Mouse (Mus musculus) forebrain, embryonic 13.5 days (tissue): ENCODE measurements around the gene Gpr160. TPM values are rescaled to one million over a fixed set of nuclear protein-coding genes. Genes with fewer than 3 reads are reported as not detected.

ENCODE experiments used
- ATAC-seq: fragments of 200-750 bp; cut with Nextera tagmentation; 2 replicates; pipeline ENCODE4 v1.8.0; 2017
- H3K27ac ChIP-seq: fragments of 300-500 bp; sonication (generic); 2 replicates; pipeline ENCODE4 v1.5.1; 2015; ENCODE audit warnings: inconsistent platforms, mild to moderate bottlenecking, moderate library complexity
- H3K27me3 ChIP-seq: fragments of 300-500 bp; sonication (generic); 2 replicates; pipeline ENCODE4 v1.6.1; 2015; ENCODE audit warnings: mild to moderate bottlenecking, inconsistent platforms
- H3K36me3 ChIP-seq: fragments of 300-500 bp; sonication (generic); 2 replicates; pipeline ENCODE4 v1.6.1; 2015; ENCODE audit warnings: mild to moderate bottlenecking, inconsistent platforms; ENCODE audit not compliant: poor library complexity, severe bottlenecking
- H3K4me1 ChIP-seq: fragments of 300-500 bp; sonication (generic); 2 replicates; pipeline ENCODE4 v1.6.1; 2015; ENCODE audit warnings: inconsistent platforms
- H3K4me2 ChIP-seq: fragments of 300-500 bp; sonication (generic); 2 replicates; pipeline ENCODE4 v1.6.1; 2015; ENCODE audit warnings: inconsistent platforms, mild to moderate bottlenecking, moderate library complexity
- H3K4me3 ChIP-seq: fragments of 300-500 bp; sonication (generic); 2 replicates; pipeline ENCODE4 v1.5.1; 2015; ENCODE audit warnings: mild to moderate bottlenecking, inconsistent platforms
- H3K9ac ChIP-seq: fragments of 300-500 bp; sonication (generic); 2 replicates; pipeline ENCODE4 v1.6.1; 2015; ENCODE audit warnings: mild to moderate bottlenecking, inconsistent platforms
- H3K9me3 ChIP-seq: fragments of 300-500 bp; sonication (generic); replicated peaks from 2 replicates; pipeline ENCODE4 v1.6.1; 2016; ENCODE audit warnings: inconsistent platforms
- WGBS: fragments of 180-500 bp; shearing (Covaris S2); methylation state at CpG from one replicate; pipeline ENCODE4 v1.1.7; 2015; 5-methylcytosine and 5-hydroxymethylcytosine counted together
- polyA plus RNA-seq: library from polyadenylated mRNA; unstranded; fragments of >200 nt; fragmentation: Nextera tagmentation; extraction: Ambion mirVana; gene quantifications from 2 replicates; pipeline ENCODE4 v1.2.1, GENCODE M21; 2015

Gene Gpr160
- polyA plus RNA-seq, 1 experiment from 2014 or later: 0.76 TPM

- no peaks in the 10 kb centered on the region for H3K27me3 ChIP-seq
- H3K27ac ChIP-seq: no peak overlapping the region
- no peaks in the 10 kb centered on the region for H3K4me1 ChIP-seq
- H3K9me3 ChIP-seq: no peaks in the 10 kb centered on the region
- H3K4me3 ChIP-seq: no peak overlapping the region
- H3K9ac ChIP-seq: no peak overlapping the region
- 97% methylated on average over 3 of the region's 3 CpGs for WGBS
- no peak for ATAC-seq
- H3K4me2 ChIP-seq: no peak overlapping the region
- peaks cover 40% of the 10 kb centered on the region for H3K36me3 ChIP-seq
Measured at GRCm38 (mm10) chr3:30927664-30928063, 71.9 kb downstream of the Gpr160 start.

- Histone ChIP-seq H3K4me1 (no peaks in the 10 kb centered on the region), H3K9me3 (no peaks in the 10 kb centered on the region), H3K9ac (no peak overlapping the region), H3K27ac (no peak overlapping the region), H3K4me2 (no peak overlapping the region), H3K36me3 (peaks cover 38% of the 10 kb centered on the region), H3K4me3 (no peak overlapping the region), H3K27me3 (no peaks in the 10 kb centered on the region)
- 30% methylated on average over 3 of the region's 3 CpGs for WGBS
- ATAC-seq: no peak
Measured at GRCm38 (mm10) chr3:30929828-30930227, 74.1 kb downstream of the Gpr160 start.

GRCm38 (mm10) chr3:30934384-30934783 lies 78.6 kb downstream of the Gpr160 start:
- Histone ChIP-seq H3K9me3 (no peaks in the 10 kb centered on the region), H3K4me2 (no peak overlapping the region), H3K27ac (no peak overlapping the region), H3K4me1 (no peaks in the 10 kb centered on the region), H3K9ac (no peak overlapping the region), H3K36me3 (peaks cover 31% of the 10 kb centered on the region), H3K27me3 (no peaks in the 10 kb centered on the region), H3K4me3 (no peak overlapping the region)
- no peak for ATAC-seq

Other genes with a start within 250 kb of the Gpr160 start
- not detected in 2 replicates for gene Lrriq4, start 211.4 kb upstream of the Gpr160 start, polyA plus RNA-seq
- 1.0 and 1.5 TPM in 2 replicates for gene Lrrc34, start 208.1 kb upstream of the Gpr160 start, polyA plus RNA-seq
- gene Lrrc31, start 156.1 kb upstream of the Gpr160 start, polyA plus RNA-seq: not detected in 2 replicates
- not detected in 2 replicates for gene Samd7, start 109.7 kb upstream of the Gpr160 start, polyA plus RNA-seq
- 74.6 and 94.8 TPM in 2 replicates for gene Sec62, start 63.1 kb upstream of the Gpr160 start, polyA plus RNA-seq
- gene Phc3, start 113.5 kb downstream of the Gpr160 start, polyA plus RNA-seq: 6.4 and 7.1 TPM in 2 replicates
- gene Prkci, start 139.8 kb downstream of the Gpr160 start, polyA plus RNA-seq: 22.1 and 22.8 TPM in 2 replicates
- 31.4 and 32.3 TPM in 2 replicates for gene Skil, start 239.1 kb downstream of the Gpr160 start, polyA plus RNA-seq